Mouse (Mus musculus) inflammation-experienced regulatory T-cells (primary cell): ENCODE data around the gene Cd209c. TPM values are rescaled to one million over a fixed set of nuclear protein-coding genes. Genes with fewer than 3 reads are reported as not detected.

Experiments used
- polyA plus RNA-seq, 2 experiments: library from polyadenylated mRNA; unstranded; fragments of 100-300 nt; shearing (Covaris generic); gene quantifications; one replicate each; pipeline ENCODE4 v1.2.1; 2017

Gene Cd209c
- polyA plus RNA-seq = 1 to 10 TPM in 1 of 2 experiments, under 1 TPM in 1; 0.48 to 1.5 TPM

GRCm38 (mm10) chr8:3954646-3955045 lies at the start of gene Cd209c:
TSS of gene Cd209c (minus strand) at chr8:3954746.

DNA sequence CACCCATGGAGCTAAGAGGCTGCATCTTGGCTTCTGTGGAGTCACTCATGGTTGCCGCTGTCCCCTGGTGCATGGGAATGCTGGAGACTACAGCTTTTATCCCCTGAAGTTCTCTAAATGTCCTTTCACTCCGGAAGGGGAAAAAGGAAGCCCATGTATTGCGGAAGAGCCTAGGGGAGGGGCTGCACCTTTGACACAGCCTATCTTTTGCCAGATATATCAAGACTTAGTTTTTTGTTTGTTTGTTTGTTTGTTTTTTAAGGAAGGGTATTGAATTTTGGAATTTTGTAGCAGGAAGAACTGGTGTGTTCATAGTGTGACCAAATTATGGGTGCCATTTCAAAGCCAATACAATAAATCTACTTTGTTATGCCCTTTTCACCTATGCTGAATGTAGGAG lies 27.8 kb downstream of the Cd209c start, which contains the start of gene Cd209b:
Cd209b (minus strand) TSS at position 101 of the 400 bp plus-strand sequence.

Other genes starting within 250 kb of the Cd209c start
- under 1 TPM in 1 of 2 experiments, not detected in 1; 0.53 TPM for gene Clec4g, start 234.1 kb downstream of the Cd209c start, polyA plus RNA-seq
- gene Cd209a, start 205.8 kb downstream of the Cd209c start, polyA plus RNA-seq = 1 to 10 TPM in 1 of 2 experiments, not detected in 1; 2.8 TPM
- gene Cd209e, start 100.4 kb downstream of the Cd209c start, polyA plus RNA-seq = under 1 TPM; 0.31 to 0.67 TPM
- not detected for gene Cd209d, start 76.2 kb downstream of the Cd209c start, polyA plus RNA-seq
- under 1 TPM in 1 of 2 experiments, not detected in 1; 0.73 TPM for gene Cd209b, start 27.9 kb downstream of the Cd209c start, polyA plus RNA-seq
- gene Cd209f, start 151.1 kb upstream of the Cd209c start, polyA plus RNA-seq = 1 to 10 TPM in 1 of 2 experiments, not detected in 1; 1.3 TPM
- gene Cd209g, start 179.4 kb upstream of the Cd209c start, polyA plus RNA-seq = 1 to 10 TPM in 1 of 2 experiments, under 1 TPM in 1; 0.34 to 1.9 TPM
- gene Evi5l, start 211.8 kb upstream of the Cd209c start, polyA plus RNA-seq = 10 to 100 TPM; 15.1 to 18.0 TPM